Comparison of ENCODE assay signal across 14 mouse cellular contexts in genomic region chr1:165686963-165687362, GRCm38 (mm10). TPM values are rescaled to one million over a fixed set of nuclear protein-coding genes. Genes with fewer than 3 reads are reported as not detected.
DNase-seq lines count a peak whose midpoint lies in the region; ATAC-seq and TF ChIP-seq lines count a peak whose summit lies in the region.
"Had no signal": no experiment of that assay in that cellular context is flagged by ENCODE, and none has a peak within 500 bp of the region (broad histone marks: within the 10 kb centered on the region; RNA-seq: fewer than 3 reads in every experiment).

No protein-coding gene starts in this region.

- TF ChIP-seq CTCF in kidney, adult 2 months (conservative IDR thresholded peaks at IDR 0.05; ENCODE audit: insufficient read depth, insufficient read length, low read depth, low read length) = no peak
- TF ChIP-seq CTCF in lung, embryonic 14.5 days (IDR thresholded peaks at IDR 0.05; ENCODE audit: low read depth) = no peak

- H3K36me3 ChIP-seq in kidney, adult 2 months (ENCODE audit: control insufficient read depth, insufficient read depth, low read length) = no peaks in the 10 kb centered on the region
- no peaks in the 10 kb centered on the region for H3K36me3 ChIP-seq in lung, embryonic 14.5 days (ENCODE audit: insufficient read depth)
- H3K36me3 ChIP-seq: embryonic facial prominence, embryonic 15.5 days; limb, embryonic 15.5 days; stomach, embryonic 15.5 days had no signal

- TF ChIP-seq POLR2A in kidney, adult 2 months (IDR thresholded peaks at IDR 0.05; ENCODE audit: low read depth, low read length) = no peak

- no peak overlapping the region for H3K4me2 ChIP-seq in lung, embryonic 14.5 days
- H3K4me2 ChIP-seq: embryonic facial prominence, embryonic 15.5 days; limb, embryonic 15.5 days; stomach, embryonic 15.5 days had no signal

- H3K9me3 ChIP-seq in lung, embryonic 14.5 days (ENCODE audit: low read depth, low read length) = no peaks in the 10 kb centered on the region
- H3K9me3 ChIP-seq: embryonic facial prominence, embryonic 15.5 days; limb, embryonic 15.5 days; stomach, embryonic 15.5 days had no signal

- H3K27ac ChIP-seq in kidney, adult 2 months (ENCODE audit: insufficient read depth, low read depth, low read length) = peak overlapping the region; percentile 12; the same call in 1 of the 2 replicates
- peak overlapping the region; percentile 85 for H3K27ac ChIP-seq in brown adipose tissue, adult 24 weeks (replicated peaks; ENCODE audit: low read depth, low read length)
- peak overlapping the region; percentile 28; the same call in 1 of the 2 replicates for H3K27ac ChIP-seq in lung, embryonic 14.5 days (ENCODE audit: low read depth)
- H3K27ac ChIP-seq: embryonic facial prominence, embryonic 15.5 days; limb, embryonic 15.5 days; stomach, embryonic 15.5 days had no signal

- no peak for DNase-seq in kidney, adult 2 months
- no peak for DNase-seq in kidney, postnatal 14 days
- DNase-seq in MN1 (ENCODE audit: low spot score) = peak; percentile 69
- DNase-seq in lung, embryonic 14.5 days = peak; percentile 77
- DNase-seq in layer of hippocampus, adult 9-10 months (ENCODE audit: low spot score) = no peak
- no peak for DNase-seq in yolk sac, embryonic 10.5 days (ENCODE audit: low spot score)
- DNase-seq in right cerebral cortex, adult 18-20 months = no peak
- DNase-seq: cerebellum, adult 8-10 months; kidney, adult 9 months; layer of hippocampus, postnatal 36 days had no signal

- ATAC-seq in lung, embryonic 14.5 days (ENCODE audit: insufficient read depth) = no peak

- 46% methylated on average over 8 of the region's 8 CpGs for WGBS in kidney, adult 2 months
- WGBS in lung, embryonic 14.5 days = 20% methylated on average over 8 of the region's 8 CpGs

- H3K27me3 ChIP-seq in kidney, adult 2 months (replicated peaks; ENCODE audit: control insufficient read depth, insufficient read depth, low read length) = no peaks in the 10 kb centered on the region
- no peaks in the 10 kb centered on the region for H3K27me3 ChIP-seq in lung, embryonic 14.5 days (ENCODE audit: insufficient read depth, low read length)
- H3K27me3 ChIP-seq: embryonic facial prominence, embryonic 15.5 days; limb, embryonic 15.5 days; stomach, embryonic 15.5 days had no signal

- peaks cover 9% of the 10 kb centered on the region for H3K4me1 ChIP-seq in kidney, adult 2 months (ENCODE audit: control insufficient read depth, insufficient read depth, low read length)
- H3K4me1 ChIP-seq in brown adipose tissue, adult 24 weeks (ENCODE audit: control insufficient read depth, insufficient read depth, insufficient read length, low read length) = peaks cover 67% of the 10 kb centered on the region
- H3K4me1 ChIP-seq in lung, embryonic 14.5 days (ENCODE audit: insufficient read depth) = peaks cover 23% of the 10 kb centered on the region

- no peak overlapping the region for H3K9ac ChIP-seq in lung, embryonic 14.5 days
- H3K9ac ChIP-seq: embryonic facial prominence, embryonic 15.5 days; limb, embryonic 15.5 days; stomach, embryonic 15.5 days had no signal

- no peak overlapping the region for H3K4me3 ChIP-seq in kidney, adult 2 months (ENCODE audit: insufficient read depth, low read depth, low read length)
- no peak overlapping the region for H3K4me3 ChIP-seq in brown adipose tissue, adult 24 weeks (ENCODE audit: insufficient read depth, low read depth, low read length)
- H3K4me3 ChIP-seq in lung, embryonic 14.5 days (ENCODE audit: low read depth, low read length) = no peak overlapping the region
- H3K4me3 ChIP-seq: embryonic facial prominence, embryonic 15.5 days; limb, embryonic 15.5 days; stomach, embryonic 15.5 days had no signal

RNA-seq across cellular contexts. Expression of gene Rcsd1, which starts 22.6 kb away (rescaled TPM):
- 11.7 and 15.6 TPM in 2 replicates for polyA plus RNA-seq in kidney, adult 2 months (2012; rRNA removed)
- polyA plus RNA-seq in brown adipose tissue, adult 24 weeks (2012; ENCODE audit: insufficient read depth, insufficient read length, missing spikeins) = 4.8 and 8.8 TPM in 2 replicates
- polyA plus RNA-seq in lung, embryonic 14.5 days (2014; fragmentation: Nextera tagmentation; extraction: Ambion mirVana) = 22.9 and 25.2 TPM in 2 replicates

RNA-seq across cellular contexts. Expression of gene Mpzl1, which starts 52.6 kb away (rescaled TPM):
- 38.6 and 42.0 TPM in 2 replicates for polyA plus RNA-seq in kidney, adult 2 months (2012; rRNA removed)
- 3.4 and 7.4 TPM in 2 replicates for polyA plus RNA-seq in brown adipose tissue, adult 24 weeks (2012; ENCODE audit: insufficient read depth, insufficient read length, missing spikeins)
- 208 and 220 TPM in 2 replicates for polyA plus RNA-seq in lung, embryonic 14.5 days (2014; fragmentation: Nextera tagmentation; extraction: Ambion mirVana)

Comparison
In these comparisons a context has a peak if more than half of its experiments do, and no peak if none do; other contexts are left out.
1. DNase-seq: peak in MN1 (single experiment) and lung, embryonic 14.5 days (single experiment); none in kidney, adult 2 months (single experiment), kidney, postnatal 14 days (single experiment), layer of hippocampus, adult 9-10 months (single experiment), yolk sac, embryonic 10.5 days (single experiment) and right cerebral cortex, adult 18-20 months (single experiment).
2. H3K27ac ChIP-seq: peak in every context shown above with its lines; median percentile 85 in brown adipose tissue, adult 24 weeks; 28 in lung, embryonic 14.5 days; 12 in kidney, adult 2 months.